Mouse (Mus musculus): ENCODE measurements at regions not wholly inside any gene's neighbourhood (a gene's known extent, or its start where the extent isn't known, plus 50 kb on each side); places are given as distances from the start of the nearest gene placed in this dataset.

DNA sequence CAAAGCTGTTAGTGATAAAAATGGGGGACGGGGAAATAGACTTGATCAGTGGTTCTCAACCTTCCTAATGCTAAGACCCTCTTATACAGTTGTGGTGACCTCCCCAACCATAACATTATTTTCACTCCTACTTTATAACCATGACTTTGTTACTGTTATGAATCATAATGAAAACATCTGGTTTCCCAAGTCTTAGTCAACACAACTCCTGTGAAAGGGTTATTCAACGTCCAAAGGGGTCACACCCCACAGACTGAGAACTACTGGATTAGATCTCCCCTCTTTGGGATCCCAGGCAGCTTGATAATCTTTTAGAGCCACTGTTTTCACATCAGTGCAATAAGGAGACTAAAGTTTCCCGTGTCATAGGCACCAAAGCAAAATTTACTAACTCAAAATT lies 141.1 kb upstream of the Fndc3a start:
- DNase-seq, result no peak

DNA sequence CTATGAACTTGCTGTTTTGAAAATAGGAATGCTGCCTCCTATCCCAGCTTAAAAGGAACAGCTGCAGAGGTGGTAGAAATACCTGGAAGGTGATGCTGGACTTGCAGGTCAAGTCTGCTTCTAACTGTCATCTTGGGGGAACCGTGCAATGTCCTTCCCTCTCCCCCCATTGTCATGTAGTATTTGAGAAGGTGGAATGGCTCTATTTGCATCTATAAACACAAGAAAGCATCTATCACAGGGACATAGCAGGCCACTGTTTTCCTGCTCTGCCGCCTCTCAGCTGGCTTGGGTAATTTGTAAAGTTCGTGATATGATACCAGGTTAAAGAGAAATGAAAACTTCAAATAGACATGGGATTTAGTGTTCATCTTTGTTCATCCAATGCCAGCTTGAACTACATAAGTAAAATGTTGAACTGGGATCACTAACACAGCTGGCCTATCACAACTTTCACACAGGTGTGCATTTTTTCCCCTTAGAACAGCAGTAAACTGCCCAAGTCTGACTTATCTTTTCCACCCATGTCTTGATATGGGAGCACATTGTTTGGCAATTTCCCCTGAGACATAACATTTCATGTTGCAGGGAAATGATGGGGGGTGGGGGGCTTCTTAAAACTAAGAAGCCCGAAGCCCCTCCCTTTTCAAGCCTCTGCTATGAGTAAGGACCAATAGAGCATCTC lies 138.6 kb upstream of the Fndc3a start:
- no peak for DNase-seq

DNA sequence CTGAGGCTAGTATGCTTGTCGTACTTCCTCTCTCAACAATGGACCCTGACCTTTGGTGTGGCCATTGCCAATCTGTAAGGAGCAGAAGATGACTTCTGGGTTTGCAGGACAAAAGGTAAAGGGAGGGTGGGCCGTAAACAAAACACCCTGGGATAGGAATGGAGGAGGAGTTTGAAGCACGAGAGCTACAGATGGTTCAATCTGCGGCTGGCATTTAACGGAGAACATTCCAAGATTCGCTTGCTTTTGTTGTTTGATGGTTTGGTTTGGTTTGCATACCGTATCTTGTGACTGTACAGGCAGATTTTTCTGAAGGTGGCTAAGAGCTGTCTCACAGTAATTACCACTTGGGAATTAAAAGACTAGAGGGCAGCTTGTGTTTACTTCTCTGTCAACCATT lies 137.7 kb upstream of the Fndc3a start:
- DNase-seq, result no peak

DNA sequence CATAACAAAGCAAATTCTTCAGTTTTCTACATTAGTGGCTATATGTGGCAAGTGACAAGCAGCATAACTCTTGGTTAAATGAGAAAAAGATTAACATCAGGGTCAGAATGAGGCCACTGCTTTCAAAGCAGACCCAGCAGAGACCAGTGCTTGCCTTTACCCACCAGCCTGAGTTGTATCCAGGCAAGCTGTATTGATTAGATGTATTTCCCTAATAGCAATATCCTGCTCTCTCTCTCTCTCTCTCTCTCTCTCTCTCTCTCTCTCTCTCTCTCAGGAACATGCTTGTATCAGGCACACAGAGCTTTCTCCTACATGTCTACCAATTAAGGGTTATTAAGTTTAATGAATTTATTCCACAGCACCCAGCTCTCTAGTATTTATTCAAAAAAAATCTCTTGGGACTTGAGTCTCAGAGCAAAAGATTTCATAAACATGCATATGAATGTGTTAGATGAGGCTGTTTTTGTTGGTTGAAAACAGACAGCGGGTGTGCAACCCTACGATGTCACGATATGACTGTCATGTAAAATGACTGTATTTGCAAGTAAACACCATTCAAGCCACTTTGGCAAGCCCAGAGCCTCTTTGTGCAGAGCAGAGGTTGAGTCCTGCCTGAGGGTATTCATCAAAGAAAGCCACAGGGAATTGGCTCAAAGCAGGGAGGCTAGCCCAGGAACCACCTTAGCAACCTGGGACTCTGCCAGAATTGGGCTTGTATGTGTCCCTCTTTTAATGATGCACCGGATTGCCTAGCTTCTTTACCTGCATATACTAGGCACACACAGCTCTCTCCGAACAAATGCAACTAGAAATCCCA lies 136.0 kb upstream of the Fndc3a start:
- DNase-seq, result no peak

DNA sequence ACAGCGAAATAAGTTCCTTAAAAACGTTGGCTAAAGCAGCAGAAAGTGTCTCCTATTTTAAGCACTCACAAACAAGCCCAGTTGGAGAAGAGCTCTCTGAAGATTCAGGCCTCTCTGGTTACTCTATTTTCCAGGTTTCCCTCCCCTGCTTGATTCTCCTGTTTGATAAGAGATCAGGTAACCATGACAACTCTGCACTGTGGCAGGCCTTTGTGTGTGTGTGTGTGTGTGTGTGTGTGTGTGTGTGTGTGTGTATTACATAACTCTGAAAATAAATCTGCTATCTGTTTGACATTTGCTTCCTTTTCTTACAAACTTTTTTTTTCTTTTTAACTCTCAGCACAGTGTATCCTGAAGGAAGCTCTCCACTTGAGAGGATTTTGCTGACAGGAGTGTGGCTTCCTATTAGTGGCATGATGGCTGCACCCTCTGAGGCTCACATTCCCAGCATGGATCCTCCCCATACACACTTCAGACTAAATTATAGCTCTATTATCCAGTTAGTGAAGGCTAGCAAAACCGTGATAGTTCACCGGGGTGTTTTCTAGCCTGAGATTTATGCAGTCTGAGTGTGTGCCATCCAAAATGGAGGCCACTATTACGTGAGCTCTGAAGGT lies 135.1 kb upstream of the Fndc3a start:
- peak in 1 of 2 experiments; percentile 7 for DNase-seq

DNA sequence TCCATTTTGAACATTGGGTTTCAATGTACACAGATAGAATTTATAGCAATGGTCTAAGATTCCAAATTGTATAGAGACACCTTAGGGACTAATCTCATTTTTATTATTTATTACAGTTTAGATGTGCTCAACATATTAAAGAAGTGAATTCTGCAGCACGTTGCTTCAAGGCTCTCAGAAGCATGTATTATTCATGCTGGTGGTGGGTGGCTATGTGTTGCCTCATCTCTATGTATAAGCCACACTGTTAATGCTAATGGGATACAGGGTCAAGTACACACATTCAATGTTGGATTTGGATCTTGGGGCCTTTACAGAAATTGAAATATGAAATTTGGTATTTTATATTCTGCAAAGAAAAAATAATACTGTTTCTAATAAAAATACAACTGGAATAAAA lies 131.9 kb upstream of the Fndc3a start:
- DNase-seq, result no peak

DNA sequence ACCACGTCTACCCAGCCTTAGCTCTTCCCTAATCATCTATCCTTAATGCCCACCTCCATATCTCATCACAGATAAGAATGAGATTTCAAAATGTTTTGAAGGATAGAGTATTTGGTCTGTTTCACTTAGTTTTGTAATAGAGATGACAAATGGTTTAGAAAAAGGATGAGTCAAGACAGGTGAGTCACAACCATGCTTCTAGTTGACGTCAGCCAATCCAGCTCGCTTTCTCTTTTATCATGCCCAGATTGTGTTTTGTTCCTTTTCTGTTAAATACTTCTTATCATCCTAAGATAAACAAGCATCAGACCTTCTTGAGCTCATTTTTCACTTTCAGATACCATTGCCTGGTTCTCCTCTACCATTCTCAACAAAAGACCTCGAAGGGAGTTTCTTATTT lies 125.4 kb upstream of the Fndc3a start:
- no peak for DNase-seq

DNA sequence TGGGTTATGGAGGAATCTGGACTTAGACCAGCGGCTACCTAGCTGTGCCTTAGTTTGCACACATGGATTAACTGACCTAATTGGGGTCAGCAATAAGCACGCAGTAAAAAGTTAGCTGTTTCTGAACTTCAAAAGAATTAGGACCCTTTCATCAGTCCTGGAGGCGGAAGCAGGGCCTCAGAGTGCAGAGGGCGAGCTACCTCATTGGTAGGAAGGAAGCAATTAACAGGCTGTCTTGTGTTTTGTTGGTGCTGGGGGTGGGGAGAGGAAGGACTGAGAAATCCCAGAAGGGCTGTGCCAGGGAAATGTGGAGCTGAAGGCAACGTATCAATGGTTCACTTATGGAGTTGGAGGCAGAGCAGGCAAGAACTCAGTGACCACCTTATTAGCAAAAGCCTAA lies 119.5 kb upstream of the Fndc3a start:
- DNase-seq, result no peak

DNA sequence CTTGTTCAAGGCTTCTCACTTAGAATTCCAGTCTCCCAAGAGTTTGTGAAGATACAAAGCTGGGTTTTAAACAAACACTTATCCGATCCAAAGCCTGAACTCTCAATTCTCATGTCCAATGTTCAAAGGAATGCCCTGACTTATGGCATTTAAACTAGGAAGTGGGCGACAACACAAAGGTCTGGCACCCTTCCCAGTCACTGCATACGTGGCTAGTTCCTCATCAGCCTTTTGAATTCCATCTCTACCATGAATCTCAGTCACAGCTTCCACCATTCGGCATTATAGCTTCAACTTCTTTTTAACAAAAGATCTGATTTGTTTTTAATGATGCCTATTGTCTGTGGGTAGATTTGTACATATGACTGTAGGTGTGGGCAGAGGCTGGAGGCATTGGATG lies 115.7 kb upstream of the Fndc3a start:
- DNase-seq, result no peak

DNA sequence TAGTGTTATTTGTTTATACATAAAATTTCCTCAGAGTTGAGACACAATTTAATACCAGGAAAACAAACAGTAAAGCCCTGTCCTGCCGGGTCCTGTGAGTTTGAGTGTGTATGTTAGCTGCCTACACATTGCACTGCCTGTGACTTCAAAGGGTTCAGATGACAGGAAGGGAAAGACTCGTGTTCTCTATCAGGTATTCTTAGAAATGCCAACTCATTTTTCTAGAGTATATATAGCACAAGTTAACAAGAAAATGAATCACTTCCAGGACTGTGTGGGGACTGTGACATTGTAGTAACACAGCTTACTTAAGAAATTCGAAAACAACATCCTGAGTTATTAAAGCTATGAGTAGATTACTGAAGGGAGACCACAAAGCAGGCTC lies 112.4 kb upstream of the Fndc3a start:
- no peak for DNase-seq

DNA sequence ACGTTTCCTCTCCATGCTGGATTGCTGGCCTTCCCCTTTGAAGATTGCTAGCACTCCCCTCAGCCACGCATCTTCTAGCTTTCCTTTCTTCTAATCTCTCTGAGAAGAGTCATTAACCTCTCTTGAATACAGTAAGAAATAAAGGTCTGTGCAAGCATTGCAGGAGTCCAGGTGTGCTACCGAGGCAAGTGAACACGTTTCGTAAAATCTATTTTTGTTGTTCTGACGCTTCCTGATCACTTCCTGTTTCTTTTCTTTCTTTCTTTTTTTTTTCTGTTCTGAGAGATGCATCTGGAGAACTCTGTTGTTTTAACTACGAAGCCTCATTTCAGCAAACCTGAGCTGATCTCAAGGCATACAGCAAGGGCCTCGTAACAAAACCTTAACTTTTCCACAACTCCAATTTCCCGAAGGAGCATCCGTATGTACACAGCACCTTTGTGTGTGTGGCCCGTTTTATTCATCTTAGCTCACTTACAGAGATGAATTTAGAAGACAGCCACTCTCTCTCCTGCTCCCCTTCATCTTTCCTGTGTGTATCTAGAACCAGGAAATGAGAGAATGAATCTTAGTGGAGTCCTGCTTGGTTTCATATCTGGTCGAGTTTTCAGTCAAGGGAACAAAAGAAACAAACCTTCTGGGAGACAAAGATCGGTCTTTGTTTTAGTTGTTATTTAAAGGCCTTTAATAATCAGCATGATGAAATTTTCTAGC lies 111.9 kb upstream of the Fndc3a start:
- no peak for DNase-seq

DNA sequence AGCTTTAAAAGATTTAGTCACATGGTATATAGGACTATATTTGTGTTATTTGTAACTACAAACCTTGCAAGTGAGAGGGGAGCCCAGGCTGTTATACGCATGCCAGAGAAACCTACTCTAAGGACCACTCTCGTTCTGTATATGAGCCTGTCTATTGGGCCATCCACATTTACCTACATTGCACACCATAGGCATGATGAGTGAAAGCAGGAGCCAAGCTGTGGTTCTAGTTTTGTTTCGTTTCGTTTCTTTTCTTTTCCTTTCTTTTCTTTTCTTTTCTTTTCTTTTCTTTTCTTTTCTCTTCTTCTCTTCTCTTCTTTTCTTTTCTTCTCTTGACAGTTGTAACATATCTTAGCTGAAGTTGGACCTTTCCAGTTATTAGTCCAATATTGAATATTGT lies 109.2 kb upstream of the Fndc3a start:
- no peak for DNase-seq

DNA sequence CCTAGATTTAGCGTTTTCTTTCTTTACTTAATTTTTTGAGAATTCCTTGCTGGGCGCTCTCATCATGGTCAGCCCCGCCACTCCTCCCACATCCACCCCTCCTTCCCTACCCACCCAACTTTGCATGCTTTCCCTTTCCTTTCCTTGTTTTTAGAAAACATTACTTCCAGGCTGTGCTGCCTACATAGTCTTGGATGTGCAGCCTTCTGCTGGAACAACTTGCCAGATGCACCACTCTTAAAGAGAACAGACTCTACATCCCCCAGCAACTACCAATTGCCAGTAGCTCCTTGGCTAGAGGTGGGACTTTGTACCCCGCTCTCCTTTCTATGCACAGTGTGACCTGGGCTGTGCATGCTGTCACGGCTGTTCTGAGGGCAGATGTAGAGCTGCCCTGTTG lies 108.0 kb upstream of the Fndc3a start:
- no peak for DNase-seq

DNA sequence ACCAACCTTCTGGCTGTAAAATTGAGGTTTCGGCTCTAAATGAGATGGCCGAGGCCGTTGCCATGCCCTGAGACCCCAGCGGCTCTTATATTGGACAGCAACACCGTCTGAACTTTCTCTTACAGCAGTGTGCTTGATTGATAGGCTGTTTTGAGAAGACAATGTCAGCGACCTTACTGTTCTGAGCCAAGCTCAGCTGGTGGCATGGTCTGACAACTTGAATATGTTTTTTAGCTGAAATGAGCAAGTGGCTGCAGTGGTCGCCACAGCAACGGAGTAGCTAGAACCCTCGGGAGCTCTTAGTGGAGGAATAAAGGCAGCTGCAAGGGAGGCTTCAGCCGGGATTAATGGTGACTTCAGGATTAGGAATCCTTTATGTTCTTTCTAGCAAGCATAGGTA lies 107.0 kb upstream of the Fndc3a start:
- DNase-seq, result no peak

DNA sequence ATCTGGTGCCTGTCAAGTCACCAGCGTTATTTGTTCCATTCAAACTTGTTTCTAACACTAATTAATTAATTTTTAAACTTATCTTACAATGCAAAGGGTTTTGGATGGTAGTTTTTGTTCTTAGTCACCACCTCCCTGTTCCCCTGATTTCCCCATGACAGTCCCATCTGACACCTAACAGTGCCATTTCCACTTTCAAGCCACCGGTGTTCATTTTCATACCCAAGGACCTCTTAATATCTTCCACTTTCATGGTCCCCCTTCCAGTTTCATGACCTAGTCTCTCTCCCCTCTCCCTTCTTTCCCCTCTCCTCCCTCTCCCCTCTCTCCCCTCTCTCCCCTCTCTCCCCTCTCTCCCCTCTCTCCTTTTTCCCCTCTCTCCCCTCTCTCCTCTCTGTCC lies 99.3 kb upstream of the Fndc3a start:
- no peak for DNase-seq

DNA sequence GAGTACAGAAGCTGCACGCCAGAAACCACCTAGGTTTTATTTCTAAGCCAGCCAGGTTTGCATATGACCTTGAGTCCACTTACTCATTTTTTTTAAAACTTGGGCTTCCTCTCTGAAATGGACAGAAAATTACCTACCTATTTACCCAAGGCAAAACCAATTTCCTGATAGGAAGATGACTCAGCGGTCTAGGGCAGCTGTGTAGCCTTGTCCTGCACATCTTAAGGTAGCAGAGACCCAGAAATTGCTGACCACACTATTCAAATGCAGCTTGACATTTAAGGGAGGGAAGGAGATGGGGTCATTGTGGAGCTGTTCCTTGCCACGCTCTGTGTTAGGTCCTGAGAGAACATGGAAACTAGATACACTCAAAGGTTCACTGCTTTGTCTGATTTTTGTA lies 98.1 kb upstream of the Fndc3a start:
- no peak for DNase-seq

DNA sequence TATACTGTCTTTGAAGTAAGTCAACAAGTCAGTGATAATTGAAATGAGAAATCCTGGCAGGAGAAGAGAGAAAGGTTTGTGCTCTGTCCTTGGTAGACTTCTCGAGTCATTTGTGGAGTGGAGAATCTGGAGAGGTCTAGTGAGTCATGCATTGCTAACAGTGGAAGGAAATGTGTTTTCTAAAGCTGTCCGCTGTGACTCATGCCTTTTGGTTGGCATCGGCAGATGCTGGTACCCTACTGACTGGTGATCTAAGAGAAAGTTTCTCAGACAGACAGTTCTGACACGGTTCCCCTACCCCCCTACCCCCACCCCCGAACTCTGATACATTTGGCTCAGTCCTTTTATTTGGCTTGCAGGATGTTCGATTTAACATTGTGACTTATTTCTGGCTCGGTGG lies 97.5 kb upstream of the Fndc3a start:
- DNase-seq, result no peak

DNA sequence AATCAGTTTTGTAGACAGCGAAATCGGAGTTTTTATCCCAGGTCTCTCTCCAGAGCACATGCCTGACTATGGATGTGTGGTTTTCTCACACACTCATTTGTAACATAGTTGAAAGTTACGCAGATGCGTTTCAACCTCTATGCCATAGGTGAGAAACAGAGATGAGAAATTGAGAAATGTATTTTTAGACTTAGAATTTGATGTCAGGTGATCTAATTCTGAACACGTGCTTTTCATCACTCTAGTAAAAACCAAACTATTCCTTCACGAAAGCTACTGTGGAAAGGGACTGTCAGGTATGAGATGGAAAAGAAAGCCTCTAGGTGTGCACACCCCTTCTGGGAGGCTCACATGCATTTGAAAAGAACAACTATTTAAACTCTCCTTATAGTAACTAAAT lies 96.8 kb upstream of the Fndc3a start:
- no peak for DNase-seq

DNA sequence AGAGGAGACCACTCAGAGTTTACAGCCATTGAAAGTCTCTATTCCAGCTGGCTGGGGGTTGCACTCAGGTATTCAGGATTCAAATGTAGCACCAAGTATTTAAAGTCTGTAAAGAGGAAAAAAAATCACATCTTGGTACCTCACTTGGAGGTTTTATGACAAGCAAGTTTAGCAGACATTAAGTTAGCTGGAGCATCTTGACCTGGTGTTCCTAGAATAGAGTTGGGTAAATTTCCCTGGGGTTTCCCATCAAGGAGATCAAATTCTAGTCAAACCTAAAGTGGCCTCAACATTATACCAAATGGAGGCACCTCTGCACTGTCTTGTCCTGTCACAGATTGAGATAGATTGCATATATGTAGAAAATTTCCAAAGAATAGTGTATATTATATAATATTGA lies 93.8 kb upstream of the Fndc3a start:
- no peak for DNase-seq

DNA sequence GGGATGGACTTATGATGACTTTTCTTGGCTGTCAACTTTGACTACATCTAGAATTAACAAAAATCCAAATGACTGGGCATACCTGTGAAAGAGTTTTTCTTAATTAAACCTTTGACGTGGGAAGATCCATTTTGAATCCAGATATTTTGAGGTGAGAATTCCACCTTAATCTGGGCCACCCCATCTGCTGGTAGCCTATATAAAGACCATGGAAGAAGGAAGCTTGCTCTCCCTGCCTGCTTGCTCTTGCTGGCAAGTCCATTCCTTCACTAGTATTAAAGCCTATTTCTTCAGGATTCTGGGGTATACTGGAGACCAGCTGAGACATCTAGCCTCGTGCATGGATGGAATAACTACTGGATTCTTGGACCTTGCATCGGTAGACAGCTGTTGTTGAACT lies 80.9 kb upstream of the Fndc3a start:
- DNase-seq, result no peak

DNA sequence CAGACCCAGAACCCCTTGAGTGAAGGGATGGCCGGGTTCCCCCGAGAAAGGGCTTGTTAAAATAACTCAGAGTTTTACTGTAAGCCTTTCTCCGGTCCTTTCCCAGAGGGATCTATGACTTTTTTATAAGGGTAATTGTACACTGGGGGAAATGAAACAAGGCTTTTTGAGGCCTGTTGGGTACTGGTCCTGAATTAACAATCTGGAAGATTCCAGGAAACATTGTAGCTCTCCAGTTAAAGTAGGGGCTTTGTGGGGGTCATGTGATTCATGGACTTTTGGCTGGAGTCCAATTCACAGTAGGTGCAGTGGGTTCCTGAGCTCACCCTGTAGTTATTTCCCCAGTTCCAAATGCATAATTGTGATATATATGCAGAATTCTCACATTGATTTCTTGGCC lies 77.1 kb upstream of the Fndc3a start:
- no peak for DNase-seq

DNA sequence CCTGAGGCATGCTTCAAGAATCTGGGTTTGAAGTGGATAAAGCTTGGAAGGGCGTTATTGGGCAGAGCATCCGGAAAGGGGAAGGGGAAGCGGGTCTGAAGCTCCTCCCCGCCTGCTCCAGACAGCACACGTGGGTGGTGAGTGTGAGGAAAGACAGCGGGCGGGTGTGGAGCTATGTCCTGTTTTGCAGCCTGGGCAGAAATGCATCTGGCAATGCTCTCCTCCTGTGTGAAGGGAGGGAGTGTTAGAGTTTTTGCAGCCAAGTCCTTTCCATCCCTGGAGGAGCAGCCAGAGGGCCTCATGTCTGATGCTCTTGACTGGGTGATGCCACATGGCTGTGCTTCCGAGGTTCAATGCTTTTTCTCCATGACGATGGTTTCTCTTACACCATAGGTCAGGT lies 73.4 kb upstream of the Fndc3a start:
- peak; percentile 60 to 83 for DNase-seq

DNA sequence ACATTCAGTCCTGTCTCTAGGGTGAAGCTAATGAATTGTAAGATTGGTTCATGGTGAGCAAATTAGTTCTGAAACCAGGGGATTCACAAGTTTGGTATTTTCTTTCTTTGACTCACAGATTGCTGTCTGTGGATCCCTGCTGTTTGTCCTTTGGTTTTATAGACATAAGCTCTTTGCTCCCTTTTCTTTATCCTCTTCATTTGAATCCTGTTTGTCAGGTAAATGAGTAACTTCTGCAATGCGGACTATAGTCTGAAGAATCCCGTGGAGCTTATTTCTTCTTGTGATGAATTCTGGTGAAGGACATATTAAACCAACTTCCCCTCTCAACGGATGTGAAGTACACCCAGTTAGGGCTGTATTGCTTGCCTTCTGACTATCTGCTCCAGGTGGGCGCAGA lies 69.6 kb upstream of the Fndc3a start:
- DNase-seq, result no peak
